Mouse (Mus musculus): Measurements from ENCODE around the gene Snx29. TPM values are rescaled to one million over a fixed set of nuclear protein-coding genes. Genes with fewer than 3 reads are reported as not detected.

The Snx29 gene
- polyA plus RNA-seq, 1 experiment from 2014 or later, result 12.5 TPM

DNA sequence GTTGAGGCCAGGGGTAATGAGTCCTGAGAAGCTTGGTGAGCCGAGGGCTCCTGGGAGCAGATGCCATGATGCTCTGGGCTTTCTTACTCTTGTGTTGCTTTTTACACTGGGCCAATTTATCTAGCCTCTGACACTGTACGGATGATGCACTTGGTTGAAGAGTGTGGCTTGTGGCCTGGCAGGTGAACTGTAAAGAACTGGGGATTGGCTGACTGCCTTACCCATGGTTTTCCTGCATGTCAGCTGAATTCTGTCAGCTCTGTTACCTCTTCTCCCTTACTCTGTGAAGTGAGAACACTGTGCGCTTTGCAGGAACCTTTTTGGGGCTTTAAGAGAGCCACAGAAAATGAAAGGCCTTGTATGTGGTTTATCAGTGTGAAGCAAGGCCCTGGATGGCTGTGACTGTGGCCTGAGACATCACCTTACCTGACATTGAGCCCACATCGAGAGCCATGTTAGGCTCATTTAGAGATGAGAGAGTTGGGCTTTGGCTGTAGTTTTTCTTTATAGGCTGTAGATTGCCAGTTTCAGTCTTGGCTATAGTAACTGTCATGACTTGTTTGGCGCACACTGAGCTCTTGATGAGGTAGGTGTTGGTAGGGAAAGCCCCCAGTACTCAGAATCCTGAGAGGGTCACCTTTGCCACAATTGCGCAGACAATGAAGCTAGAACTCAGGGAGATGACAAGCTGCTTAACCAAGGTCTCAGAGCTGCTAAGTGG lies 77.3 kb downstream of the Snx29 start:
- WGBS, result 95% methylated on average over 6 of the region's 6 CpGs

DNA sequence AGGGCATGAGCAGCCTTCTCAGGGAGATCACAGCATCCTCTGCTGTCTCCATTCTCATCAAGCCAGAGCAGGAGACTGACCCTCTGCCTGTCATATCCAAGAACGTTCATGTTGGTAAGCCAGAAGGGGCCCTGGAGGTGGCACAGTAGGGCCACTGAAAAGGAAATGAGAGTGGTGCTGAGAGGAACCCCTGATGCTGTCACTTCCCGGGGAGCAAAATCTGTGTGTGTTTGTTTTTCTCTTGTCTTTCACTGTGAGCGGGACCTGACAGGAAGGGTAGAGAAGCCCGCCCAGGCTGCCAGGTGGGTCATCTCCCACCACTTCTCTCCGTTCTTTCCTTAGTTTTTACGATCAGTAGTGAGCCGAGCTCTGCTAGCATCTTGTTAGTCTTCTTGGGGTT lies 78.2 kb downstream of the Snx29 start:
- H3K4me3 ChIP-seq, result no peak overlapping the region
- no peak for DNase-seq (ENCODE audit: low spot score)
- H3K27me3 ChIP-seq (ENCODE audit: low read depth, poor library complexity, severe bottlenecking), result no peaks in the 10 kb centered on the region
- H3K9me3 ChIP-seq (replicated peaks), result no peaks in the 10 kb centered on the region
- no peaks in the 10 kb centered on the region for H3K4me1 ChIP-seq
- WGBS, result 78% methylated on average over 7 of the region's 7 CpGs
- H3K27ac ChIP-seq, result no peak overlapping the region
- peaks cover 12% of the 10 kb centered on the region for H3K36me3 ChIP-seq

More for the DNA sequence above, 77.3 kb downstream of the Snx29 start:
- DNase-seq (ENCODE audit: low spot score), result no peak
- peaks cover 12% of the 10 kb centered on the region for H3K36me3 ChIP-seq
- H3K27me3 ChIP-seq (ENCODE audit: low read depth, poor library complexity, severe bottlenecking), result no peaks in the 10 kb centered on the region
- H3K9me3 ChIP-seq (replicated peaks), result no peaks in the 10 kb centered on the region
- H3K4me1 ChIP-seq, result no peaks in the 10 kb centered on the region
- no peak overlapping the region for H3K4me3 ChIP-seq
- no peak overlapping the region for H3K27ac ChIP-seq

DNA sequence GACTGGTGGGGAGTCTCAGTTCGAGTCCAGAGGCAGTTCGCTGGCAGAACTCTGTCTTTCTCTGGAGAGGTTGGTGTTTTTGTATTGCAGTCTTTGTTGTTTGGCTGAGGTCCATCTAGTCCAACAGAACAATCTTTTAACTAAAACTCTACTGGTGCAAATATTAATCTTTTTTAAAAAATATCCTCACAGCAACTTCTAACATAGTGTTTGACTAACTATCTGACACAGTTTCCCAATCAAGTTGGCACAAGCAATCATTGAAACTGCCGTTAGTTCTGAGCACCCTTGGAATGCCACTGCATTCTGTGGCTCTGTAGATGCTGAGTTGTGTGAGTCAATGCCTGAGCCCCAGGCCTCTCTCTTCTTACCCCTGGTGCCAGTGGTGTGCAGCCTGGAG lies 82.5 kb downstream of the Snx29 start:
- WGBS, result 84% methylated on average over 3 of the region's 3 CpGs
- Histone ChIP-seq H3K27ac (no peak overlapping the region), H3K36me3 (peaks cover 12% of the 10 kb centered on the region), H3K4me3 (no peak overlapping the region), H3K27me3 (ENCODE audit: low read depth, poor library complexity, severe bottlenecking) (no peaks in the 10 kb centered on the region), H3K4me1 (peaks cover 5% of the 10 kb centered on the region; the same call in 1 of the 2 replicates), H3K9me3 (replicated peaks) (no peaks in the 10 kb centered on the region)
- no peak for DNase-seq (ENCODE audit: low spot score)

DNA sequence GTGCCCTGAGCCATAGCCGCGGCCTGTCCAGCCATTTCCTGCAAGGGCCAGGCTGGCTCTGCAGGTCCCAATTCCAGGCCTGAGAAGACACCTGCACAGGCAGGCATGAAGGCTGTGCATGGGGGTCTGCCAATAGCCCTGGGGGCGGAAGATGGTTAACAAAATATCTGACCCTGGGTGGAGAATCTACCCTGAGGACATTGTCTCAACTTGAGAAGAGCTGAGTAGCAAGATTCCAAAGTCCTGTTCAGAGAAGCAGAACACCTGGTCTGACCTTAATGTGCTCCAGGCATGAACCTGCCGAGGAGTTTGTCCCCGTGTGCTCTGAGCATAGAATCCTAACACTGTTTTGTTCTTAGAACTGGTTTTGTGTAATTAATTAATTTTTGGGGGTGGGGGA lies 83.5 kb downstream of the Snx29 start:
- Histone ChIP-seq H3K4me1 (peaks cover 5% of the 10 kb centered on the region; the same call in 1 of the 2 replicates), H3K27me3 (ENCODE audit: low read depth, poor library complexity, severe bottlenecking) (no peaks in the 10 kb centered on the region), H3K36me3 (peaks cover 12% of the 10 kb centered on the region), H3K4me3 (no peak overlapping the region), H3K27ac (no peak overlapping the region), H3K9me3 (replicated peaks) (no peaks in the 10 kb centered on the region)
- WGBS, result 82% methylated on average over 5 of the region's 5 CpGs
- DNase-seq (ENCODE audit: low spot score), result no peak

DNA sequence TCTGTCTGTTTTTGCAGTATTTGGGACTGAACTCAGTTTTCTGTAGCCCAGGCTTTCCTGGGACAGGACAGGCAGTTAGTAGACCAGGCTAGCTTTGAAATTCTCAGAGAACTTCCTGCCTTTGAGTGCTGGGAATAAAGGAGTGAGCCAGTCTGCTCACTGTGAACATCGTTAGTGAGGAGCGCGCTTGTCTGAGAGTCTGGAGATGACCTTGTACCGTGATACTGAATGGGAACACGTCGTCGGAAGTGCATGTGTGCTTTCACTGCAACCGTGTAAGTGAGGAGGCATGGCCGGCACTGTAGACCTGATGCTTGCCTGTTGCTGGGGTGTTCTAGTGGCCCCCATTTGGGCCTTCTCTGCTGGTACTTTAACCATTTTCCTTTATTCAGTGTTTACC lies 83.9 kb downstream of the Snx29 start:
- peaks cover 14% of the 10 kb centered on the region for H3K36me3 ChIP-seq
- no peak for DNase-seq (ENCODE audit: low spot score)
- H3K27me3 ChIP-seq (ENCODE audit: low read depth, poor library complexity, severe bottlenecking), result no peaks in the 10 kb centered on the region
- 84% methylated on average over 9 of the region's 9 CpGs for WGBS
- H3K9me3 ChIP-seq (replicated peaks), result no peaks in the 10 kb centered on the region
- H3K4me1 ChIP-seq, result peaks cover 5% of the 10 kb centered on the region; the same call in 1 of the 2 replicates
- H3K4me3 ChIP-seq, result no peak overlapping the region
- no peak overlapping the region for H3K27ac ChIP-seq

DNA sequence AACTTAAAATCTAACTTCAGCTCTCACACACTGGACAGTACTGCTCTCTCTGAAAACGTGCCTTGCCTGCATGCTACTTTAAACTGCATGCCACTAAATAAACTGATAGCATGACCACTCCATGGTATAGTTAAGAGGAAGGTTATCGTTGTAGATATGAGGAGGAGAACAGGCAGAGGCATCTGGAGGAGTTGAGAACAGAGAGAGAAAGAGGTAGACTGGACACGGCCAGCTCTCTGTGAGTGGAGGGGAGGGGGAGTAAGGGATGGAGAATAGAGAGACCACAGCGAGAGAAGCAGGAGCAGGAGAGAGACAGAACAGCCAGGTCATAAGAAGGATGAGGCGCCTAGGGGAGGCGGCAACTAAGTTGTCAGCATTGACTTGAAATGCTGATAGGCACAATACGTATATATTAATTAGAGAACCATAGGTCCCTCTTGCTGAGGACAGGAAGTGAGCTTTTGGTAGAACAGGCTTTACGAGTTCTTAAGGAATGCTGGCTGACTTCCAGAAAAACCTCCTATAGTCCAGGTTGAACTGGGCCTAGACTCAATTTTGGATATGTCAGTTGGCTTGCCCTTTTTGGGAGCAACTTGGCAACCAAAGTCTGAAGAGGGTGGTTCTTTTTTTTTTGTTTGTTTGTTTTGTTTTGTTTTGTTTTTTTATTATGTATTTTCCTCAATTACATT lies 85.4 kb downstream of the Snx29 start:
- Histone ChIP-seq H3K4me1 (peaks cover 5% of the 10 kb centered on the region; the same call in 1 of the 2 replicates), H3K27me3 (ENCODE audit: low read depth, poor library complexity, severe bottlenecking) (no peaks in the 10 kb centered on the region), H3K4me3 (no peak overlapping the region), H3K9me3 (replicated peaks) (no peaks in the 10 kb centered on the region), H3K27ac (no peak overlapping the region), H3K36me3 (peaks cover 15% of the 10 kb centered on the region)
- no peak for DNase-seq (ENCODE audit: low spot score)
- WGBS, result 80% methylated on average over 8 of the region's 8 CpGs

DNA sequence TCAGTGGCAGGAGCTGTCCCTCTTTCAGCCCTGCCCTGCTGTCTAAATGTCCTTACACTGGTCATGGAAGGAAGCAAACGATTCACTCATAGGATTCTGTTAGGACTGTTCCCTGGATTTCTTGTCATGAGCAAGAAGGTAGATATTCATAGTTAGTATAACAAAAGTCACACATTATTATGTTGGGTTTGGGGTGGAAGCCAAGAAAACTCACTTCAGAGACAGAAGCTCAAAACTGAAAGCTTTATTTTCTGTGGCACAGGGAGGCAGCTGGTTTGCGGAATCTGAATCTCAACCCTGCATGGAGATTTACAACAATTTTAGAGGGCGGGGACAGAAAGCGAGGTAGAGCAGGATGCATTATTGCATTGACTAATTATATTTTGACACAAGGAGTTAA lies 86.0 kb downstream of the Snx29 start:
- H3K27me3 ChIP-seq (ENCODE audit: low read depth, poor library complexity, severe bottlenecking), result no peaks in the 10 kb centered on the region
- 92% methylated on average over 4 of the region's 4 CpGs for WGBS
- H3K27ac ChIP-seq, result no peak overlapping the region
- H3K4me3 ChIP-seq, result no peak overlapping the region
- no peak for DNase-seq (ENCODE audit: low spot score)
- peaks cover 5% of the 10 kb centered on the region; the same call in 1 of the 2 replicates for H3K4me1 ChIP-seq
- H3K36me3 ChIP-seq, result peaks cover 11% of the 10 kb centered on the region
- no peaks in the 10 kb centered on the region for H3K9me3 ChIP-seq (replicated peaks)

DNA sequence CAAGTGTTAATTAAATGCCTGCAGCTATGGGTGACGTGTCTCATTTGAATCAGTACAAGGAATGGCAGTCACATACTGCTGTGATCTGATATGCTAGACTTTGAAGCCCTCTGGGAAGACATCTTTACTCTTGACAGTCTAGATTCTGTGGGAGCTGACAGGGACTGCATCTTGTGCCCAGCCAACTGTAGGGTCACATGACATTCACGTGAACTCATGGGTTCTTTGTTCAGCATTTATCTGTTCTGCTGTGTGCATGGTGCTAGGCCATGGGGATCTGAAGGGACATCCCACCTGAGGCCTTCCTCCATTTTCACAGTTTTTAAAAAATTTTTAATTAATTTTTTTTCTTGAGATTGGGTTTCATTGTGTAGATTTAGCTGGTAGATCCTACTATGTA lies 91.9 kb downstream of the Snx29 start:
- no peaks in the 10 kb centered on the region for H3K9me3 ChIP-seq (replicated peaks)
- peaks cover 3% of the 10 kb centered on the region; the same call in 1 of the 2 replicates for H3K36me3 ChIP-seq
- H3K27ac ChIP-seq, result no peak overlapping the region
- no peaks in the 10 kb centered on the region for H3K27me3 ChIP-seq (ENCODE audit: low read depth, poor library complexity, severe bottlenecking)
- DNase-seq (ENCODE audit: low spot score), result no peak
- no peaks in the 10 kb centered on the region for H3K4me1 ChIP-seq
- H3K4me3 ChIP-seq, result no peak overlapping the region
- 78% methylated on average over 2 of the region's 2 CpGs for WGBS

DNA sequence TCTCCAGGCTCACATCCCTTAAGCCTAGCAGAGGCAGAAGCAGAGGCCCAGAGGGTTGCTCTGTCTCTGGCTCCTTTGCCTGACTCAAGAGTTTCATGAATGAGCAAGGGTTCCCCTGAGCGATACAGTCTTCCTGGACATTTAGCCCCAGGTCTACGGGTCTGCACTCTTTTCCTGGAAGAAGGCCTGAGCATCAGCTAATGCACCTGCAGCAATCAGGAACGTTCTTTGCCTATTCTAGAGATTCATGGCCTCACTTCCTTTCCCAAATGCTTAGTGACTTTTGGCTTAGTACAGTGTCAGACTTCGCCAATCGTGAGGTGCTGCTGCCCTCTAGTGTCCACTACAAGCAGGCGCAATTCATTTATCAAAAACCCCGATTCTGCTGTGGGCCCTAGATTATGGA lies 95.5 kb downstream of the Snx29 start:
- peak; percentile 70 for DNase-seq (ENCODE audit: low spot score)
- no peak overlapping the region for H3K4me3 ChIP-seq
- WGBS, result 20% methylated on average over 7 of the region's 7 CpGs
- peaks cover 8% of the 10 kb centered on the region for H3K36me3 ChIP-seq
- H3K4me1 ChIP-seq, result no peaks in the 10 kb centered on the region
- no peaks in the 10 kb centered on the region for H3K27me3 ChIP-seq (ENCODE audit: low read depth, poor library complexity, severe bottlenecking)
- no peak overlapping the region for H3K27ac ChIP-seq
- no peaks in the 10 kb centered on the region for H3K9me3 ChIP-seq (replicated peaks)

DNA sequence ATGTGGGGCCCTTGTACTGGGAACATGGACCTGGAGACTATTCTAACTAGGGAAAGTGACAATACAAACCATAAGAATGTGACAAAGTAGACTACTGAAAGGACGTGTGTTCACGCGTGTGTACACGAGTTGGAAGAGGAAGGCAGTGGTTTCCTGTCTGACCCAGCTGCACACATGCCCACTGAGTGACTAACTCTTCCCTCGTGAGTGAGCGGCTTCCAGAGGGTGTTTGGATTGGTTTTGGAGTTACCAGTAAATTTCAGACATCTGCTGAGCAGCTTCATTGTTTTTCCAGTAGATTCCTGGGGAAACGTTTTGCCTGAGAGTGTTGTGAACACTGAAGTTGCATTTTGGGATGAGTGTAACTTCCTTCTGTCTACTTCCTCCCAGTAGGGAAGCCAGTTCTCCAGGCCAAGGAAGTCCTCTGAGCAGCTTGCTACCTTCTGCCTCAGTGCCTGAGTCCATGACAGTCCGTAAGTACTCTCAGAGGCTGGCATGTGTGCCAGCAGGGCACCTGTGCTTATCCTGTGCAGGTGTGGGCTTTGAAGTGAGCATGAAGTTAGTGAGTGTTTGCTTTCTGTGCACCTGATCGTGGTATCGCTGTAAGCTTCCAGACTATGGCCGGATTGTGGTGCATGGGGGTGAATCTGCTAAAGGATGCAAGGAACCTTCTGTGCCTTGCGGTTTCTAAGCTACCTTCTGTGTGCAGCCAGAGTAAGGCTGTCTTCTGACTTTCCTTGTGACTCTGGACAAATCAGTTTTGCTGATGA lies 97.8 kb downstream of the Snx29 start:
- no peak overlapping the region for H3K27ac ChIP-seq
- no peaks in the 10 kb centered on the region for H3K27me3 ChIP-seq (ENCODE audit: low read depth, poor library complexity, severe bottlenecking)
- H3K4me1 ChIP-seq, result no peaks in the 10 kb centered on the region
- no peak for DNase-seq (ENCODE audit: low spot score)
- H3K9me3 ChIP-seq (replicated peaks), result no peaks in the 10 kb centered on the region
- H3K4me3 ChIP-seq, result no peak overlapping the region
- peaks cover 8% of the 10 kb centered on the region for H3K36me3 ChIP-seq
- 90% methylated on average over 12 of the region's 12 CpGs for WGBS

DNA sequence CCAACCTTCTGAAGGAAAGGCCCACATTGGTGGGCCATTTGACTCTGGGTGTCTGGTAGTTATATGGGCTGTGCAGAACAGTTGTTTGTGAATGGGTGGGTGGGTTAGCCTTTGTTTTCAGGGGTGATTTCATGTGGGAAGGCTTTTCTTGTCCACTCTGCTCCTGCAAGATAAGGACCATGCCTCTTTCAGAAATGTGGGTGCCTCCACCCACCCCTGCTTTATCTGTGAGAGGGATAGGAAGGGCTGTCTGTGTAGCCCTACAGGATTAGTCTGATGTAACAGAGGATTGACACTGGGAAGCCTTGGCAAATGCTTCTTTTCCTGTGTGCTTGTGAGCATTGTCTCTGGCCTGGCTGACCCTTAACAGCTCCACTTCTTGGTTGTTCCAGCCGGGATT lies 99.5 kb downstream of the Snx29 start:
- WGBS, result 97% methylated on average over 1 of the region's 1 CpGs
- Histone ChIP-seq H3K27ac (no peak overlapping the region), H3K27me3 (ENCODE audit: low read depth, poor library complexity, severe bottlenecking) (no peaks in the 10 kb centered on the region), H3K4me3 (no peak overlapping the region), H3K4me1 (no peaks in the 10 kb centered on the region), H3K36me3 (peaks cover 8% of the 10 kb centered on the region), H3K9me3 (replicated peaks) (no peaks in the 10 kb centered on the region)
- DNase-seq (ENCODE audit: low spot score), result no peak

DNA sequence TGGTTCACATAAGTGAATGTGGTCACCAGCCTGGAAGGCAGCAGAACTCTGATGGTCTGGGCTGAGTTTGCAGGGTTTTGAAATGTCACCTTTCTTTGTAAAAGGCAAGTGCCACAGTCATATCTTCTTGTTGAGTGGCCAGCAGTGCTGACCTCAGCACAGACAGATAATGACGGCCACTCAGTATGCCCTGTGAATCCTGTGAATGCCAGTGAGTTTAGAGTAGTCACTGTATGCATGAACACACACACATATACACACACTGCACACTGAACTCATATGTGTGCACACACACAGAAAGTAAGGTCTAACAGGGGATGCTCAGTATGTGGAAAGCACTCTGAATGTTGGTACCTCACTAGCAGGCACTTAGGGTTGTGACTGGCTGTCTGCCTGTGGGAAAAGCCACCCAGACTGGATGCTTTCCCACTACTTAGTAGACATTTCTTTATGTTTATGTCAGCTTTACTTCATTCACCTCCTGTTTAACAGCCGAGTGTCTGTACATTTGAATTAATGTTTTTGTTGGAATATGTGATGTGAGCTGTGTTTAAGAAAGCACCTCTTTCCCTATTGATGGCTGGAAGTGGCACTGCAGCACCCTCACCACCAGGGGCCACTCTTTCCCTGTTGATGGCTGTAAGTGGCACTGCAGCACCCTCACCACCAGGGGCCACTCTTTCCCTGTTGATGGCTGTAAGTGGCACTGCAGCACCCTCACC lies 100.3 kb downstream of the Snx29 start:
- 96% methylated on average over 2 of the region's 2 CpGs for WGBS

More for the DNA sequence above, 100.3 kb downstream of the Snx29 start:
- Histone ChIP-seq H3K36me3 (peaks cover 8% of the 10 kb centered on the region), H3K27me3 (ENCODE audit: low read depth, poor library complexity, severe bottlenecking) (no peaks in the 10 kb centered on the region), H3K4me3 (no peak overlapping the region), H3K4me1 (no peaks in the 10 kb centered on the region), H3K9me3 (replicated peaks) (no peaks in the 10 kb centered on the region), H3K27ac (no peak overlapping the region)
- no peak for DNase-seq (ENCODE audit: low spot score)
